Mouse (Mus musculus) large intestine, adult 2 months (tissue): Measurements from ENCODE around the gene Tmem274. TPM values are rescaled to one million over a fixed set of nuclear protein-coding genes. Genes with fewer than 3 reads are reported as not detected.

Experiments used
- DNase-seq: peaks from one replicate; pipeline ENCODE4 v3.0.0-alpha.2; 2012; ENCODE audit warnings: low read depth, low spot score
- WGBS: fragments of 180-500 bp; shearing (Covaris S2); methylation state at CpG from one replicate; pipeline ENCODE4 v1.1.7; 2018; 5-methylcytosine and 5-hydroxymethylcytosine counted together
- polyA plus RNA-seq: library from polyadenylated mRNA; depleted of rRNA; stranded (reverse); fragments of >200 nt; gene quantifications from 2 replicates; pipeline ENCODE4 v1.2.3, GENCODE M21; 2012; rRNA removed

The Tmem274 gene
- polyA plus RNA-seq, 1 experiment = not detected

DNA sequence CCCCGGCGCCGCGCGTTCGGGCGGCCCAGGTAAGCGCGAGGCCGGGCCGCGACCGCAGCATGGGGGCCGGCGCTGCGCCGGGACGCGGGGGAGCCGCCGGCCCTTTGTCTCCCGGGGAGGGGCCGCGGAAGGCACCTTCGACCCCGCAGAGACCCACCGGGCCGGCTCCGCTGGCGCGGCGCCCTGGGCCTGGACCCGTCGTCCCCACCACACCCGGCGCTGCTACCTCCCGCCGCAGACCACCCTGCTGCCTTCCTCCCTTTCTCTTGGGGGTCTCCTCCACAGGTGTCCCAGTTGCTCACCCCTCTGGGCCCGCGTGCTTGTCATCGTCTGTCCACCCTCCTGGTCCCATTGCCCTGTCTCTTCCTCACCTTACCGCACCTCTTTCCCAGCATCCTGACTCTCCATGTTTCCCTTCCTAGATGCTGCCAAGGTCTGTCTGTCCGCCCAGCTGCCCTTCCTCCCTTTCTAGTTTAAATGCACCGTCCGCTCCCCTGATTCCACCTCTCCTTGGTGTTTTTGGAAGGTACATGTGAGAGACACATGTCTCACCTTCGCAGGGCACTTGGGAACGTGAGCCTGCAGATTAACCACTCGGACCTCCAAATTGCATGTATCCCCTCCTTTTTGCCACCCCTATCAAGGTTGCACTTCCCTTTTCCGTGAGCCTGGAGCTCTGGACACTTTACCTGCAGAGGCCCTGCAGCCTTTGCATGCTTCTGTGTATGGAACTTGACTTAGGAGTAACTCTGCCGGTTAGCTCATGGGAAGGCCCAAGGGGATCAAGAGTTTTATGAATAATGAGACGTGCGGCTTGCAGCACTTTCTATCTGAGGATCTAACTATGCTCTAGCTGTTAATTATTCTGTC lies 41.4 kb downstream of the Tmem274 start:
- 5% methylated on average over 43 of the region's 52 CpGs for WGBS
- no peak for DNase-seq

DNA sequence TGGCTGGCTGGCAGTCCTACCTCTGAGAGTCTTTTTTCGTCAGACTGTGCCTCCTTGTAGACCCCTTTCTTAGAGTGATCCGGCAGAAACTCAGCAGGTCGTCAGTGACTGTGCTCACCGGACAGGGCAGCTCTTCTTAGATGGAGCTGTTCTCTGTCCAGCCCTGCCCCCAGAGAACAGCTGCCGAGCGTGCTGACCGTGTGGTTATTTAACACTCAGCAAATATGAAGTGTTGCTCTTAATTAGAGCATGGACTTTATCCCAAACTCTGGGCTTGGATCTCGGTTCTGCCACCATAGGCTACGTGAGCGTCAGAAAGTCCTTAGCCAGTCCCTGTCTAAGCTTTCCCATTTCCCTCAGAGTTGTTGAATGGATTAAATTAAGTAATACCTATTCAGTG lies 44.1 kb downstream of the Tmem274 start:
- WGBS = 68% methylated on average over 10 of the region's 10 CpGs
- no peak for DNase-seq

DNA sequence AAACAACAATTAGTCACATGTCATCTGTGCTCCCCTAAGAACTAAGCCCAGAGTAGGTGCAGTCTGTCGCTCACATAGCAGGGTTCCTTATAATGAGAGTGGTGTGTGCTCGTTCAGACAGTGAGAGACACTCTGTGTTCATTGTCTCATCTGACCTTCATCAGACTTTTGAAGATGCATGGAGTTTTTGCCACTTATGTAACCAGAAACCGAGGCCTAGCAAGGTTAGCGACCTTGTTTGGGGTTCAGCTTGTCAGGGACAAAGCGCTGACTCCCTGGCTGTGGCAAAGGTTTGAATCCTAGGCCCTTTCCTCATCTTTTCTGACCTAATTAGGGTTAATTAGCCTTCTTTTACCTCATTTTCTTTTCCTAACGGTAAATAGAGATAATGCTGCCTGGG lies 46.8 kb downstream of the Tmem274 start:
- 94% methylated on average over 6 of the region's 6 CpGs for WGBS

DNA sequence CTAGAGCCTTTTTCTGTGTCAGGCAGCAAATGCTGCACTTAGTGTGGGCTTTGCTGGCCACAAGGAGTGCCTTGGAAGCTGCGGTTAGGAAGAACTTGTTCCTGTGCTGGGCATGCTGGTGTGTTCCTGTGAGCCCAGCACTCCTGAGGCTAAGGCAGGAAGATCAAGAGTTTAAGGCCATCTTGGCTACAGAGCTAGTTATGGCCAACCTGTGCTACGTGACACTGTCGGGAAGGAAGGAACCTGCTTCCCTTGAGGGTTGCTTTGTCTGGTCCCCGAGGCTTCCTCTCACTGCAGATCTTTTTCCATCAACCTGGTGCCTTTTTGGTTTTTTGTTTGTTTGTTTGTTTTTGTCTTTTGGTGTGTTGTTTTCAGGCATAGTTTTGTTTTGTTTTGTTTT lies 48.0 kb downstream of the Tmem274 start:
- WGBS = 85% methylated on average over 4 of the region's 4 CpGs
- no peak for DNase-seq

More for the DNA sequence above, 46.8 kb downstream of the Tmem274 start:
- no peak for DNase-seq

DNA sequence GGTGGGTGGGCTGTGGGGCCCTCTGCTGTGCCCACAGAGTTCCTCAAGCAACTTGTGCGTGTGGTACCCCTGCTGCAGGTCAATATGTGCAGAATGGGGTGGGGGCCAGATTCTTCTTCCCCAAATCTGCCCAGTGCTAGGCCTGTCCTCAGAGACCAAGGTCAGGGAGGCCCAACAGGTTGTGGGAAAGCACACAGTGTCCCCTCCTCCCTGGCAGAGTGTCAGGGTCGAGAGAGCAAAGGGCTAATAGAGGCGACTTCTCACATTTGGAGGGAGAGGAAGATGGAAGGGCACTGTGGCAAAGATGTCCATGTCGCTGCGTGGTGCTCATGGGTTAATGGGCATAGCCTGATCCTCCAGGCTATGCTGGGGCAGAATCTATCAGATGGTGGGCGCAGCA lies 48.6 kb downstream of the Tmem274 start:
- no peak for DNase-seq
- 77% methylated on average over 6 of the region's 6 CpGs for WGBS

DNA sequence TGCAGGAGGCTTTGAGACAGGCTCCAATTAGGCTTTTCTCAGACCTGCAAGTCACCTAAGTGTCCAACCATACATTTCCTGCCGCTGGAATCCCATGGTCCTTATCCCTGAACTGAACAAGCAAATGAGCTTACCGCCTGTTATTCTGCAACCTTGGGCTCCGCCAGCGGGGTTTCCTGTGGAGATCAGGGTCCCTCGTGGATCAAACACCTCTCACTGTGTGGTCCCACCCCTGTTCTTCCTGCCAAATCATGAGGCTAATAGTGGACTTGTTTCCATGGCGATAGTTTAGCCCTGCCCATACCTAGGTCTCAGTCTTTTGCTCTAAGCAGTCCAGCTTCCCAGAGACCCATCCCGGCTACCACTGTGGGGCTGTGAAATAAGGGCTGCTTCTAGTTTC lies 49.2 kb downstream of the Tmem274 start:
- DNase-seq = no peak
- WGBS = 61% methylated on average over 7 of the region's 7 CpGs

DNA sequence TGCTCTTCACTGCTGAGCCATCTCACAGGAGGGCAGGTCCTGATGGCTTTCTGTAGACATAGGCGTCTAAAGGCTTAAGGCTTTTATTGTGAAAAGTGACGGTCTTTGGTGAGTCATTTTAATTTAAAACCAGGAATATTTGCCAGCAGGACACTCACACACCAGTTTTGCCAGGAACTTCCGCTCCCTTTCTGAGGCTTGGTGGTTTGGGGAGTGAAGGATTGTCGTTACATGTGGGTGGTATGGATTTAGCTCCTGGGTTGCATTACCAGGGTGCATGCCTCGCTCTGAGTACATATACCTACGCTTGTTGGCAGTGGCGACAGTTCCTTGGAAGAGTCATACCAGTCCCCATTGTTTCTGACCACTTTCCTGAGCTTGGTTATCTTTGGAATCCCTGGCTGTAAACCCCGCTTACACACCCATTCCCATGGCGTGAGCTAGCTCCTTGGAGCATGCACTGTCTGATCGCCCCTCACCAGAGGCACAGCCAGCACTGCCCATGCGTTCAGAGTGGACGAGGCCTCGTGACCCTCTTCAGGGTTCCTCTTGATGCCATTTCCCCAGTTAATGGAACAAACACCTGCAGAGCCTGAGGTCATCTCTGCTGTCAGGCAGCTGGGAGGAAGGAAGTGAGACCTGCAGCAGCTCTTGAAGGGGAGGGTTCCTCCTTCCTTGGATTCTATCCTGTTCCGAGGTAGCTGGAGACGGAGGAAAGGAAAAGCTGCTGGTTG lies 50.6 kb downstream of the Tmem274 start:
- DNase-seq = no peak
- 76% methylated on average over 15 of the region's 15 CpGs for WGBS

DNA sequence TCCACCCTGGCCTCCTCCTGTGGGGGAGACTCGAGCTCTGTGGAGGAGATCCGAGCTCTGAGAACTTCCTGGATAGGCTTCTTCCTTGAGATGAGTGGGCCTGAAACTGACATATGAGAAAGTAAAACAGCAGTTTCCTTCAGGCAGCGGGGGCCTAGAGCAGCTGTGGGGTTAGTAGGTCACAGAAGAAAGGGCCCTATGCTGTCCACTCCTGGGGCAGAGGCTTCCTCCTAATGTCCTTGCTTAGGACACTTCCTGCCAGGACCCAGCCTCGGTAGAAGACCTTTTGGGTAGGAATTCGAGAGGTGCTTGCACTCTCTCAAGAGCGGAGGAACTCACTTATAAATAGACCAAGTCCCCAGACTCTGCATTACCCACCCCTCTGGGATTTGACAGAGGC lies 52.5 kb downstream of the Tmem274 start:
- no peak for DNase-seq
- 82% methylated on average over 6 of the region's 6 CpGs for WGBS

Other genes with a start within 250 kb of the Tmem274 start
- 12.7 and 30.6 TPM in 2 replicates for gene Kif1b, start 169.7 kb upstream of the Tmem274 start, polyA plus RNA-seq
- gene Ube4b, start 50.6 kb upstream of the Tmem274 start, polyA plus RNA-seq = 45.2 and 62.8 TPM in 2 replicates
- gene Rbp7, start 22.4 kb upstream of the Tmem274 start, polyA plus RNA-seq = 9.4 and 10.4 TPM in 2 replicates
- 7.1 and 11.6 TPM in 2 replicates for gene Nmnat1, start 7.8 kb downstream of the Tmem274 start, polyA plus RNA-seq
- gene Lzic, start 7.9 kb downstream of the Tmem274 start, polyA plus RNA-seq = 13.0 and 26.3 TPM in 2 replicates
- gene Ctnnbip1, start 40.9 kb downstream of the Tmem274 start, polyA plus RNA-seq = 22.5 and 27.7 TPM in 2 replicates
- gene Clstn1, start 109.1 kb downstream of the Tmem274 start, polyA plus RNA-seq = 51.5 and 58.3 TPM in 2 replicates
- 11.4 and 15.1 TPM in 2 replicates for gene Pik3cd, start 225.2 kb downstream of the Tmem274 start, polyA plus RNA-seq